Mouse (Mus musculus): ENCODE data around the gene Slc44a3.

- TF ChIP-seq CTCF (IDR thresholded peaks at IDR 0.05; ENCODE audit: control insufficient read depth, insufficient read depth, insufficient read length) (no peak), MYOD1 (IDR thresholded peaks at IDR 0.05; ENCODE audit: control insufficient read depth, insufficient read length, low read depth) (no peak), MYOG (IDR thresholded peaks at IDR 0.05; ENCODE audit: control insufficient read depth, extremely low read depth, insufficient read length) (no peak)
Observed at GRCm38 (mm10) chr3:121437070-121437469, 95.1 kb downstream of the Slc44a3 start.
